Mouse (Mus musculus) adrenal gland, postnatal 4 days (tissue): ENCODE measurements around the gene Crot. TPM values are rescaled to one million over a fixed set of nuclear protein-coding genes. Genes with fewer than 3 reads are reported as not detected.
"Not testable (repeated sequence)": the region's sequence is repeated elsewhere in the genome, so short reads cannot be mapped to it uniquely, and the experiment has no call there.

Experiments used
- DNase-seq, 2 experiments: peaks; one replicate each; pipeline ENCODE4 v3.0.0; 2021 to 2022; ENCODE audit warnings: low spot score in 2 of 2, mixed read lengths in 2 of 2
- long read RNA-seq, 2 experiments: library from polyadenylated mRNA; stranded (forward); transcript quantifications; one replicate each; pipeline ENCODE4 v2.0.0; 2021
- total RNA-seq, 2 experiments: library from RNA; stranded (reverse); gene quantifications; 2 replicates each; pipeline ENCODE4 v1.2.3; 2021

The Crot gene
- 10 to 100 TPM; 43.0 to 64.2 TPM for total RNA-seq
- long read RNA-seq, experiment 1, transcript Crot-201 (18 exons, 2,996 nt): major isoform, 34 of 56 reads
- long read RNA-seq, experiment 1, partial matches to known transcripts: 9 of 56 reads
- long read RNA-seq, experiment 1, other reads (novel, unspliced or antisense): 13 of 56 reads
- long read RNA-seq, experiment 2, transcript Crot-201 (18 exons, 2,996 nt): major isoform, 69 of 93 reads
- long read RNA-seq, experiment 2, partial matches to known transcripts: 6 of 93 reads
- long read RNA-seq, experiment 2, other reads (novel, unspliced or antisense): 18 of 93 reads

GRCm38 (mm10) chr5:8996686-8997512, at the start of gene Crot:
Gene Crot, minus strand, starts transcription at chr5:8997324.
- peak; percentile 90 for DNase-seq

GRCm38 (mm10) chr5:9045904-9046303, 48.8 kb upstream of the Crot start:
- DNase-seq: no peak

GRCm38 (mm10) chr5:9044821-9045220, 47.7 kb upstream of the Crot start:
- no peak for DNase-seq

- DNase-seq: no peak
These were observed 46.6 kb upstream of the Crot start for GRCm38 (mm10) chr5:9043582-9044267.

GRCm38 (mm10) chr5:9042721-9043416, 45.7 kb upstream of the Crot start:
- no peak for DNase-seq

GRCm38 (mm10) chr5:9040665-9041215, 43.6 kb upstream of the Crot start:
- no peak for DNase-seq

- no peak for DNase-seq
These were observed 42.9 kb upstream of the Crot start for GRCm38 (mm10) chr5:9039978-9040377.

GRCm38 (mm10) chr5:9037292-9037691, 40.2 kb upstream of the Crot start:
- no peak for DNase-seq

- DNase-seq: no peak
These were observed 38.3 kb upstream of the Crot start for GRCm38 (mm10) chr5:9035457-9035856.

- no peak for DNase-seq
These were observed 37.4 kb upstream of the Crot start for GRCm38 (mm10) chr5:9034535-9034934.

GRCm38 (mm10) chr5:9033843-9034242, 36.7 kb upstream of the Crot start:
- DNase-seq: no peak

- no peak for DNase-seq
These were observed 35.5 kb upstream of the Crot start for GRCm38 (mm10) chr5:9032641-9033040.

GRCm38 (mm10) chr5:9032101-9032590, 35.0 kb upstream of the Crot start:
- no peak for DNase-seq

- DNase-seq: no peak
These were observed 31.2 kb upstream of the Crot start for GRCm38 (mm10) chr5:9028266-9028841.

- DNase-seq: no peak
These were observed 18.2 kb upstream of the Crot start for GRCm38 (mm10) chr5:9015352-9015751.

GRCm38 (mm10) chr5:9014774-9015173, 17.6 kb upstream of the Crot start:
- DNase-seq: no peak

GRCm38 (mm10) chr5:9011374-9011773, 14.2 kb upstream of the Crot start:
- no peak for DNase-seq

- DNase-seq: no peak
These were observed 13.0 kb upstream of the Crot start for GRCm38 (mm10) chr5:9010166-9010565.

GRCm38 (mm10) chr5:9006585-9006984, 9.5 kb upstream of the Crot start:
- not testable (repeated sequence) for DNase-seq

GRCm38 (mm10) chr5:9000006-9000405, 2.9 kb upstream of the Crot start:
- DNase-seq: not testable (repeated sequence)
